Mouse (Mus musculus) midbrain, embryonic 16.5 days (tissue): ENCODE data around the gene Agxt2. TPM values are rescaled to one million over a fixed set of nuclear protein-coding genes. Genes with fewer than 3 reads are reported as not detected.

ENCODE experiments used
- ATAC-seq: fragments of 200-750 bp; cut with Nextera tagmentation; 2 replicates; pipeline ENCODE4 v1.8.0; 2017; ENCODE audit warnings: moderate TSS enrichment
- H3K27ac ChIP-seq: fragments of 300-500 bp; sonication (generic); 2 replicates; pipeline ENCODE4 v1.5.1; 2014; ENCODE audit warnings: mild to moderate bottlenecking, low read length, mixed read lengths
- H3K27me3 ChIP-seq: fragments of 300-500 bp; sonication (generic); 2 replicates; pipeline ENCODE4 v1.6.1; 2014; ENCODE audit warnings: low read depth, low read length, mixed read lengths; ENCODE audit not compliant: control insufficient read depth, insufficient read depth
- H3K36me3 ChIP-seq: fragments of 300-500 bp; sonication (generic); 2 replicates; pipeline ENCODE4 v1.6.1; 2014; ENCODE audit warnings: mild to moderate bottlenecking, low read length, moderate library complexity, mixed read lengths; ENCODE audit not compliant: control insufficient read depth, insufficient read depth
- H3K4me1 ChIP-seq: fragments of 300-500 bp; sonication (generic); 2 replicates; pipeline ENCODE4 v1.6.1; 2014; ENCODE audit warnings: mild to moderate bottlenecking, low read length, mixed read lengths; ENCODE audit not compliant: control insufficient read depth, insufficient read depth
- H3K4me2 ChIP-seq: fragments of 300-500 bp; sonication (generic); 2 replicates; pipeline ENCODE4 v1.6.1; 2014; ENCODE audit warnings: mild to moderate bottlenecking, low read length, mixed read lengths
- H3K4me3 ChIP-seq: fragments of 300-500 bp; sonication (generic); 2 replicates; pipeline ENCODE4 v1.5.1; 2014; ENCODE audit warnings: low read depth, mild to moderate bottlenecking, low read length, moderate library complexity, mixed read lengths
- H3K9ac ChIP-seq: fragments of 300-500 bp; sonication (generic); 2 replicates; pipeline ENCODE4 v1.6.1; 2014; ENCODE audit warnings: low read depth, low read length, mixed read lengths
- H3K9me3 ChIP-seq: fragments of 300-500 bp; sonication (generic); replicated peaks from 2 replicates; pipeline ENCODE4 v1.6.1; 2014; ENCODE audit warnings: mild to moderate bottlenecking, low read length, mixed read lengths; ENCODE audit not compliant: control insufficient read depth, poor library complexity, severe bottlenecking
- WGBS: fragments of 180-500 bp; shearing (Covaris S2); extraction: QIAGEN DNeasy Blood & Tissue Kit; methylation state at CpG from one replicate; pipeline ENCODE4 v1.1.7; 2014; 5-methylcytosine and 5-hydroxymethylcytosine counted together
- polyA plus RNA-seq: library from polyadenylated mRNA; unstranded; fragments of >200 nt; fragmentation: Nextera tagmentation; extraction: Ambion mirVana; gene quantifications from 2 replicates; pipeline ENCODE4 v1.2.1, GENCODE M21; 2015

Gene Agxt2
- polyA plus RNA-seq, result not detected in 2 replicates

DNA sequence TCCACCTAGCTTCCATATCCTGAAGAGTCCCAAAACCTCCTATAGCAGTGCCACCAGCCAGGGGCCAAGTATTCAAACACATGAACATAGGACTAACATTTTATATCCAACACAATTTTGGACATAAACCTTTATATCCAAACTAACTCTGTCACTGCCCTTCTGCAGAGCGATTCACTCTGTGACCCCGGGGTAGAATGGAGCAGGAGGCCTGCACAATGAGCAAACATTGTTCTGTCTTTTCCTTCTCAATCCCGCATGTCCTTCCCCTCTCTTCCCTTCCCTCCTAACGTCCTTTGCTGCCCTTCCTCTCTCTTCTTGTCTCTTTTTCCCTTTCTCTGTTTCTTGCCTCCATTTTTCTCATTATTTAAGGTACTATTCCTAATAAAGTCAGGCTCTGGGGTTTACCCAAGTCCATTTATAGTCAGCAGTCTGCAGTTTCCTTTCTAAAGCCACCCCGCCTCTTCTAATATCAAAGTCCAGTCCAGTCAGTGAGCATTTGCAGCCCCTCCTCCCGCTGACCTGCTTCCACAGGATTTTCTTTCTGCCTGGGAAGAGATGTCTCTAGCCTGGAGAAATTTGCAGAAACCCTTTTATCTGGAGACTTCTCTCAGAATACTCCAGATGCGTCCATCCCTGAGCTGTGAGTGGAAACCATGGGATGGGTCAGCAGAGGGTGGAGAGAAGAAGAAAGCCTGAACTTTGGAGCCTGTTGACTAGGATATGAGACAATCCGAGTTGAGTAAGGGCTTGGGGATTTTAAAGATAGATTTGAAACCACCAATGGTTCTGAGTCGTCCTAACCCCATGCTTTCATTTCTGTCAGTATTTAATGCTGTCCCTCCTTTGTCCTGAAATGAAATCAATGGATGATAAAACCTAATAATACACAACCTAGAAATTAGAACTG, at the start of gene Agxt2:
Gene Agxt2, plus strand, starts transcription at position 494 of the 910 bp plus-strand sequence.
- Histone ChIP-seq H3K4me2 (no peak within 1 kb of the TSS), H3K4me3 (no peak within 1 kb of the TSS), H3K36me3 (no peaks in the 10 kb centered on the region), H3K9me3 (no peaks in the 10 kb centered on the region), H3K27me3 (no peaks in the 10 kb centered on the region), H3K27ac (no peak within 1 kb of the TSS), H3K4me1 (no peaks in the 10 kb centered on the region), H3K9ac (no peak within 1 kb of the TSS)
- WGBS, result 81% methylated on average over 9 of the region's 9 CpGs
- ATAC-seq, result no peak

DNA sequence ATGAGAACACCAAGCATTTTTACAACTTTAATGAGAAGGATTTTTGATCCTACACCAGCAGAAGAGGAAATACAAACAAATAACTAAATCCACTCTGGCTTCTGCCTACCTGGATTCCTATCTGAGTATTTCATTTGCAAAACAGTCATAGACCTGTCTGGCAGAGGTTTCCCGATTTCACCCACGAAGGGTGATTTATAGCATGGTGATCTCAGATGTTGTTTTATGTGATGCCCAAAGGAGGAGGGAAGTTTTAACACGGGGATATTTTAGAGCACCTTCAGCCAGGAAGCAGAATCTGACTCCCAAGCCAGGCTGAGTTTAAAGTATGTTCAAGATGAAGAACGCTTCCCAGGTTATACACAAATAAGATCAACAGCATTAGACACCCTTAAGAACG, 46.5 kb upstream of the Agxt2 start:
- Histone ChIP-seq H3K9me3 (no peaks in the 10 kb centered on the region), H3K4me2 (no peak overlapping the region), H3K27me3 (no peaks in the 10 kb centered on the region), H3K36me3 (no peaks in the 10 kb centered on the region), H3K4me1 (no peaks in the 10 kb centered on the region), H3K4me3 (no peak overlapping the region), H3K9ac (no peak overlapping the region), H3K27ac (no peak overlapping the region)
- WGBS, result 88% methylated on average over 5 of the region's 5 CpGs
- no peak for ATAC-seq

DNA sequence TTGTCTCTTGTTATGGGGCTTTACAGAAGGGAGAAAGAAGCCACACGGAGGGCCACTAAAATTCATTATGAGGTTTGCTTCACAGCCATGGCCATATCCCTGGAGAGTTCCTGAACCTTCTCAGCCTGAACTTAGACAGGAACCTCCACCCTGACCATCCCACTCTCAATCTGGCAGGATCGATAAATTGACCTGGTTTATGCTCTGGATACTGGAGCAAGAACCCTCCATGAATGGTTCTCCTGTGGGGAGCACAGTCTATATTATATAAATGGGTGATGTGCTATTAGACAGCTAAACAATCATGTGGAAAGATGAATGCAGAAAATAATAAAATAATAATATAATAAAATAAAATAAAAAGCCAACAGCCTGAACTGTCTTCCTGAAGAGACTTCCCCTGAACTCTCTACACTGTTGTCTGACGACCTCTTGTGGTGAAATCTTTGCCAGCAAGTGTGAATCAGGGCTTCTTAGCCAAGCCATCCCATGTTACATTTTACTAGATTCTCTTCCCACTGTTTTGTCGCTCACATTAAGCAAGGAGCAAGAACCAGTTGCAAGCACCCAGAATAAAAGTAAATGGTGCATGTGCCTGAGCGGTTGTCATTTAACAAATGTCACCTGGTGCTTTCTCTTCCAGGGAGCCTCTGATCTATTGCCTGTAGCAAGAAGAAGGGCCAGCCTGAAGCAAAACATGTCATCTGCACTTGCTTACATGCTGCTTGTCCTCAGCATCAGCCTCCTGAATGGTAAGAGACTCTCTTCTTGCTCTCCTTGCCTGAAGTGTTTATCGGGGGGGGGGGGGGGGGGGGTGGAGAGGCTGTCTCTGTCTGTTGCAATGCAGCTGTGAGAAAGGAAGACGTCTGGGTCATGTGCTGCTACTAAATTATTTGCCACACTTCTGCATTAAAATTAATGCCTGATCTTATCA, 44.5 kb upstream of the Agxt2 start:
- no peaks in the 10 kb centered on the region for H3K4me1 ChIP-seq
- no peak overlapping the region for H3K9ac ChIP-seq
- no peak overlapping the region for H3K4me3 ChIP-seq
- no peaks in the 10 kb centered on the region for H3K9me3 ChIP-seq
- no peak overlapping the region for H3K4me2 ChIP-seq
- 50% methylated on average over 6 of the region's 7 CpGs for WGBS
- H3K27ac ChIP-seq, result no peak overlapping the region
- ATAC-seq, result peak; percentile 82
- H3K36me3 ChIP-seq, result no peaks in the 10 kb centered on the region
- H3K27me3 ChIP-seq, result no peaks in the 10 kb centered on the region

DNA sequence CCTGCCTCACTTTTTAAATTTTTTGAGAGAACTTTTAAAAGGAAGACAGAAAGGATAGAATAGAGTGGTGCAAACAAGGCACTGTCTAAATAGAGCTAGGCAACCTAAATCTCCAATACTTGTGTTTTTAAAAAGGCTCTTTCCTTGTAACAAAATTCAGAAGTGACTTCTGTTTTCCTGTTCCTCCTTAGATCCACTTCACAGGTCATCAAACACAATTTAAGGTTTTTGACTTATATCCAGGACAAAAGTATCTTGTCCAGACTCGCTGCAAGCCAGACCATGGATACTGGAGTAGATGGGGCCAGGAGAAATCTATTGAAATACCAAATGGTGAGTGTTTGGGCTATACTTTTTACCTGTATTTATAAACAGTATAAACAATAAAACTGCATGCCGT, 33.3 kb upstream of the Agxt2 start, which contains the start of gene Gm21973:
Gene Gm21973, plus strand, starts transcription at position 301 of the 400 bp plus-strand sequence.
- Histone ChIP-seq H3K36me3 (no peaks in the 10 kb centered on the region), H3K4me3 (no peak within 1 kb of the TSS), H3K4me1 (no peaks in the 10 kb centered on the region), H3K27me3 (no peaks in the 10 kb centered on the region), H3K27ac (no peak within 1 kb of the TSS), H3K9ac (no peak within 1 kb of the TSS), H3K4me2 (no peak within 1 kb of the TSS), H3K9me3 (0 out of 2 replicates have a peak, but pooled peaks cover 3% of the 10 kb centered on the region)
- ATAC-seq, result no peak
- 91% methylated on average over 2 of the region's 2 CpGs for WGBS

DNA sequence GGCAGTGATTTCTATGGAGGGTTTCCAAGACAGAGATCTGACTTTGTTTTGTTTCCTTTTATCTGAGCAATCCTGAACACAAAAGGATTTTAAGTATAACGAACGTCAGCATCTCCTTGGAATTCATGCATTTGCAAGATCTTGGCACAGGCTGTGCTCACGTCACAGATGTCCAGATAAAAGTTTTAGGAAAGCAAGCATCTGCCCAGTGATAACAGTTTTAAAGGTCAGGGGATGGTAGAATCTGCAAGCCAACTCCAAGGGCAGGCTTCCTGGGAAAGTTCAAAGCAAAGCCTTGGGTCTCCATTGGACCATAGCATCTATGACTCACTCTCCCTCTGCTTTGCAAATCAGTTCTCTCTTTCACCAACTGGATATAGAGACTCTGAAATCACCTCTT, 27.7 kb upstream of the Agxt2 start:
- Histone ChIP-seq H3K27ac (no peak overlapping the region), H3K27me3 (no peaks in the 10 kb centered on the region), H3K4me1 (no peaks in the 10 kb centered on the region), H3K9ac (no peak overlapping the region), H3K9me3 (no peaks in the 10 kb centered on the region), H3K4me2 (no peak overlapping the region), H3K4me3 (no peak overlapping the region), H3K36me3 (no peaks in the 10 kb centered on the region)
- WGBS, result 71% methylated on average over 3 of the region's 3 CpGs
- ATAC-seq, result no peak

DNA sequence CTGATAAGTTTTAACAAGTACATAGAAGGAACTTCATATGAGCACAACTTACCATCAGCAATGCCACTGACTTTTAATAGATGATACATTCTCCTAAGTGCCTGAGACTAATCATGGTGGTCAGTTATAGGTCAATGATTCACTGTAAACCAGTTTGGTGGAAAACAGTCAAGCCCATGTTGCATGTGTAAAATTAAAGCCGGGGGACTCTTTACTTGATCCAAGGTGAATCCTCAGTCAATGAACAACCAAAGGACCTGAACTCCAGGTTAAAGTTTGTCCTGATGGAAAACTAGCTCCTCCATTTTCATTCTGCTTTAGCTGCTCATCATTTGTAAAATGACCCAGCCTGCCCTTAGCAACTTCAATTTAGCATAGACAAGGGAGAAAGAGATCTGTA, 25.8 kb upstream of the Agxt2 start:
- Histone ChIP-seq H3K36me3 (no peaks in the 10 kb centered on the region), H3K9ac (no peak overlapping the region), H3K4me3 (no peak overlapping the region), H3K9me3 (no peaks in the 10 kb centered on the region), H3K4me1 (no peaks in the 10 kb centered on the region), H3K4me2 (no peak overlapping the region), H3K27me3 (no peaks in the 10 kb centered on the region), H3K27ac (no peak overlapping the region)
- no peak for ATAC-seq
- WGBS, result 95% methylated on average over 1 of the region's 1 CpGs

DNA sequence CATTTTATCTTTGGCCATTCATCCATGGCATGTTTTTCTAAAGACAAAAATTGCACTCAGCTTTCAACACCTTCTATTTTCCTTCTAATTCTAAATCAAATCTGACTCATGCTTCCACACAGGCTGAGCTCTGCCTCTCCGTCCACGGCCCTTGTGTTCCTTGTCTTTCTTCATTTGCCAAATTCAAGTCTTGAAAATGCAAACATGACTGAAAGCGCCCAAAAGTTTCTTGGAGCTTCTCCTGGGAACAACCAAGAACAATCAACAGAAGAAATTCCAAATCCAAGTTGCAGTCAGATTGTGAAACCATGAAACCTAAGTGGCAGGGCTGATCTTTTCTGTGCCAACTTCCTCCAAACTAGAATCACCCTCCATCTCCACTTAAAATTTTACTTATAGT, 19.7 kb upstream of the Agxt2 start:
- H3K27me3 ChIP-seq, result no peaks in the 10 kb centered on the region
- WGBS, result 81% methylated on average over 3 of the region's 3 CpGs
- H3K9ac ChIP-seq, result no peak overlapping the region
- H3K4me3 ChIP-seq, result no peak overlapping the region
- H3K36me3 ChIP-seq, result no peaks in the 10 kb centered on the region
- H3K27ac ChIP-seq, result no peak overlapping the region
- H3K9me3 ChIP-seq, result no peaks in the 10 kb centered on the region
- no peak overlapping the region for H3K4me2 ChIP-seq
- no peak for ATAC-seq
- no peaks in the 10 kb centered on the region for H3K4me1 ChIP-seq

DNA sequence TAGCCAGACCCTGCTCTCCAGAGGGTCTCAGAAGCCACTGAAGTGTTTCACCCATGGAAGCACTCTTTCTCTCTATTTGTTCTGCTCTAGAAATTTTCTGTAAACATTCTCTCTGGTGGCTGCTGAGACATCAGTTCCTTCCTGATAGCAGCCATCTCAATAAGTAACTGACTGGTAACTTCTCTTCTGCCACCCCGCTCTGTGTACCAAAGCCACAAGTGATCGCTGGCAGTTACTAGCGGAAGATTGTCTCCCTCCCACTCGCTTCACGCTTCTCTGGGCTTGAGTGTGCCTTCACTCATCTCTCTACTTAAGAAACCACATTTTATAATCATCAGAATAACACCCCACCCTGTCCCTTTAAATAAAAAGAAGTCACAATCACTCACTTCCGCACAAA, 11.3 kb upstream of the Agxt2 start:
- Histone ChIP-seq H3K4me1 (no peaks in the 10 kb centered on the region), H3K27me3 (no peaks in the 10 kb centered on the region), H3K9me3 (no peaks in the 10 kb centered on the region), H3K27ac (no peak overlapping the region), H3K4me2 (no peak overlapping the region), H3K9ac (no peak overlapping the region), H3K36me3 (no peaks in the 10 kb centered on the region), H3K4me3 (no peak overlapping the region)
- WGBS, result 94% methylated on average over 6 of the region's 6 CpGs
- ATAC-seq, result no peak

DNA sequence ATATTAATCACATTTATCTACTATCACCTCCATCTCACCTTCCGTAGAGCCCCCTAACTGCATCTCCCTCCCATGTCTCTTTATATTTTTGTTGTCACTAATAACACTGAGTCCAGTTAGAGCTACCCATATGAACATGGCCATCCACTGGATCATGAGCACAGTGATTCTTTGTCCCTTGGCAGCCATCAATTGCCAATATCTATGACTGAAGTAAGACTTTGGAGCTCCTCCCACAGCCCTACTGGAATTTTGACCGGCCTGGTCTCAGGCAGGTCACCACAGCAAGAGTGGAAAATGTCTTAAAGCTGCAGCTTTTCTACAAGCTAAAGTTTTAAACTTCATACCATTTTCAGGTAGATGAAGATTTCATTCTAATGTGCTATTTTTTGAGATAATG, 8.0 kb downstream of the Agxt2 start:
- no peak for ATAC-seq
- 85% methylated on average over 2 of the region's 2 CpGs for WGBS

More for the DNA sequence above, 8.0 kb downstream of the Agxt2 start:
- no peaks in the 10 kb centered on the region for H3K9me3 ChIP-seq
- no peaks in the 10 kb centered on the region for H3K4me1 ChIP-seq
- no peaks in the 10 kb centered on the region for H3K36me3 ChIP-seq
- no peak overlapping the region for H3K4me3 ChIP-seq
- no peak overlapping the region for H3K9ac ChIP-seq
- H3K27me3 ChIP-seq, result no peaks in the 10 kb centered on the region
- H3K27ac ChIP-seq, result no peak overlapping the region
- no peak overlapping the region for H3K4me2 ChIP-seq
